Mouse (Mus musculus) heart, adult 2 months (tissue): ENCODE data around the gene Tmcc2. TPM values are rescaled to one million over a fixed set of nuclear protein-coding genes. Genes with fewer than 3 reads are reported as not detected.

Source experiments
- DNase-seq, 2 experiments: peaks; one replicate each; pipeline ENCODE4 v3.0.0; 2021
- H3K27ac ChIP-seq: fragments of 200-600 bp; 2 replicates; pipeline ENCODE4 v1.8.1; 2022
- H3K27me3 ChIP-seq: fragments of 200-500 bp; 2 replicates; pipeline ENCODE4 v1.6.1; 2012; ENCODE audit warnings: mild to moderate bottlenecking, low read length, inconsistent platforms, mixed read lengths; ENCODE audit not compliant: control insufficient read depth, insufficient read depth
- H3K36me3 ChIP-seq: fragments of 200-500 bp; 2 replicates; pipeline ENCODE4 v1.6.1; 2012; ENCODE audit warnings: low read length, inconsistent platforms; ENCODE audit not compliant: control insufficient read depth, insufficient read depth
- H3K4me1 ChIP-seq: fragments of 200-500 bp; 2 replicates; pipeline ENCODE4 v1.6.1; 2011; ENCODE audit warnings: low read length; ENCODE audit not compliant: control insufficient read depth, insufficient read depth
- H3K4me3 ChIP-seq: fragments of 200-600 bp; 2 replicates; pipeline ENCODE4 v1.8.1; 2022
- H3K79me2 ChIP-seq: fragments of 200-500 bp; replicated peaks from 2 replicates; pipeline ENCODE4 v1.6.1; 2012; ENCODE audit warnings: mild to moderate bottlenecking, inconsistent platforms, low read length, moderate library complexity, mixed read lengths; ENCODE audit not compliant: control insufficient read depth, insufficient read depth
- H3K9ac ChIP-seq: fragments of 200-500 bp; 2 replicates; pipeline ENCODE4 v1.6.1; 2012; ENCODE audit warnings: low read depth, mild to moderate bottlenecking, control low read depth, inconsistent platforms, low read length, mixed read lengths
- CTCF ChIP-seq: fragments of 200-600 bp; IDR thresholded peaks from 2 replicates; pipeline ENCODE4 v1.8.1; 2022; ENCODE audit warnings: antibody characterized with exemption, mild to moderate bottlenecking, moderate library complexity
- EP300 ChIP-seq: fragments of 200-500 bp; IDR thresholded peaks from 2 replicates; pipeline ENCODE4 v1.6.1; 2011; ENCODE audit warnings: low read depth, low read length, control low read depth; ENCODE audit not compliant: insufficient read depth
- POLR2A ChIP-seq: fragments of 200-500 bp; IDR thresholded peaks from 2 replicates; pipeline ENCODE4 v1.6.1; 2011; ENCODE audit warnings: mild to moderate bottlenecking, low read depth, low read length, control low read depth; ENCODE audit not compliant: insufficient read depth
- whole genome bisulfite sequencing: fragments of 180-500 bp; shearing (Covaris S2); methylation state at CpG from one replicate; pipeline ENCODE4 v1.1.7; 2018; 5-methylcytosine and 5-hydroxymethylcytosine counted together
- intact Hi-C: fragments of 180-260 bp; cut with DNase I; formaldehyde crosslinking; loops from one replicate; pipeline ENCODE4 v1.15.1; 2025
- polyA plus RNA-seq: library from polyadenylated mRNA; depleted of rRNA; stranded (reverse); fragments of >200 nt; gene quantifications from 2 replicates; pipeline ENCODE4 v1.2.3, GENCODE M21; 2012; rRNA removed
- total RNA-seq, 2 experiments: library from RNA; stranded (reverse); gene quantifications; 2 replicates each; pipeline ENCODE4 v1.2.3; 2021

Gene Tmcc2
- total and polyA plus RNA-seq, 3 experiments = 17.5 to 25.4 (median 21.9) TPM

- intact Hi-C loops = loop anchor here (2.0 kb wide), 1 partner anchor 79 kb away; the partner anchor contains the start of gene Tmcc2
- no peak overlapping the region for H3K9ac ChIP-seq
- no peak for TF ChIP-seq CTCF
- TF ChIP-seq EP300 = no peak
- TF ChIP-seq POLR2A = no peak
- 5% methylated on average over 2 of the region's 2 CpGs for WGBS
- H3K36me3 ChIP-seq = no peaks in the 10 kb centered on the region
- H3K4me1 ChIP-seq = peaks cover 7% of the 10 kb centered on the region
- H3K79me2 ChIP-seq = no peaks in the 10 kb centered on the region
- no peak overlapping the region; the same call in 1 of the 2 replicates for H3K27ac ChIP-seq
- no peak overlapping the region for H3K4me3 ChIP-seq
- DNase-seq = peak in 1 of 2 experiments; percentile 25
- H3K27me3 ChIP-seq = no peaks in the 10 kb centered on the region
Observed at GRCm38 (mm10) chr1:132312043-132312442, 79.0 kb downstream of the Tmcc2 start.

DNA sequence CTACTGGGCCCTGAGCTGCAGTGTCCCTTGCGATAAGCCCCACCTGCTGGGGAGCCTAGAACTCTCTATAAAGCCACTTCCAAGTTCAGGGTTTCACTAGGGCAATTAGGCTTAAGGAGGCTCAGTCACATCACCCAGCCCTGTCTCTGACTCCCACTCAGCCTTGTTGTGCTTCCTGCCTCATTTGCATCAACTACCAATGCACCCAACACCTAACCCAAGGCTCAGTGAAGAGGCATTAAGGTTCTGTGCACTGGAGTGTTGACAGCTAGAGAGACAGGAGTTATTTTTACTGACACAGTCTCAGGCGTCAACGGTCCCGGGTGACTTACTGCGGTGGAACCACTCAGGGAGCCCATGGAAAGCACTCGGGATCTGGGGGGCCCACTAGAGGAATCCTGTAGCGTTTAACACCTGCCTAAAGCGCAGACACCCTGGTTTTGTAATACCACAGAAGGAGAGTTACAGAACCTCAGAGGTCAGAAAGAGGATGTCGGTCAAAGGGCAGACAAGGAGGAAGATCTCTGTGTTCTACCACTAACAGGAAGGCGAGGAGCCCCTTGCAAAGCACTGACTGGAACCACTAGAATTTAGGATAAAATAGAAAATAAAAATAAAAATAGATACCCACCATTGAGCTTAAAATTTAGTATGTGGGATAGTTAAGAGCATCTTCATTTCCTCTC is 79.8 kb downstream of the Tmcc2 start:
- DNase-seq = peak in 1 of 2 experiments; percentile 40

DNA sequence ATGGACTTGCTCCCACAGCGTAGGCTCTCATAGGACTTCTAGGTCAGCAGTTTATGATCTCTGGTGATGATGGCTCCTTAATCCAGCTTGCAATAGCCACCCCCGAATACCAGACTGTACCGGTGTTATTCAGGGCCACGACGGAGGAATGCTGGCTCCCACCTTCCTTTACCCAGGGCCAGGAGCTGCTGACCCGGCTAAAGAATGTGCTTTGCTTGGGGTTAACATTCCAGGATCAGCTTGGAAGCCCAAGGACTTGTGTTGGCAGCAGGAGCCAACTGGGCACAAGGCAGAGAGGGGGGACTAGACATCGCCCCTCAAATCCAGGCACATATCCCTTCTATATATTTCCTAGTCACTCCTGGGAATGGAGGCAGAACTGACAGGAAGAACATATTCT is 80.3 kb downstream of the Tmcc2 start:
- Histone ChIP-seq H3K9ac (no peak overlapping the region), H3K27ac (no peak overlapping the region), H3K4me1 (peaks cover 7% of the 10 kb centered on the region), H3K4me3 (no peak overlapping the region), H3K36me3 (no peaks in the 10 kb centered on the region), H3K27me3 (no peaks in the 10 kb centered on the region), H3K79me2 (no peaks in the 10 kb centered on the region)
- TF ChIP-seq EP300 (no peak), CTCF (no peak), POLR2A (no peak)
- no peak for DNase-seq
- intact Hi-C loops = no loop called here
- 62% methylated on average over 7 of the region's 7 CpGs for whole genome bisulfite sequencing

More for the DNA sequence above, 79.8 kb downstream of the Tmcc2 start:
- Histone ChIP-seq H3K36me3 (no peaks in the 10 kb centered on the region), H3K9ac (no peak overlapping the region), H3K27me3 (no peaks in the 10 kb centered on the region), H3K4me1 (peaks cover 7% of the 10 kb centered on the region), H3K4me3 (no peak overlapping the region), H3K27ac (no peak overlapping the region), H3K79me2 (no peaks in the 10 kb centered on the region)
- WGBS = 48% methylated on average over 10 of the region's 10 CpGs
- intact Hi-C loops = no loop called here
- no peak for TF ChIP-seq POLR2A
- TF ChIP-seq CTCF = no peak
- TF ChIP-seq EP300 = no peak

DNA sequence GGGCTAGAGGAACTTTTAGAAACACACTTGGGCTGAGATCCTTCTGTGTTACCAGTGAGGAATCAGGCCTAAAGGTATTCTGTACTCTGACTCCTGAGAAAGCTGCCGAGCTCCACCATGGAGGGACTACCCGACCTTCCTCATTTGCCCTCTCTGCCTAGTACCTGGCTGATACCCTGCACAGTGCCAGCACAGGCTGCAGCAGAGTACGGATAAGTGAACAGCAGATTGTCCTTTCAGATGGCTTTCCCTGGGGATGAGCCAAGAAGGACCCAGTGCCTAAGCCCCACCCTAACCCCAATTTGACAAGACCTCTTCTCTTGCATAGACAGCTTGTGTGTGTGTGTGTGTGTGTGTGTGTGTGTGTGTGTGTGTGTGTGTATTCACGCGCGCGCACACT is 82.4 kb downstream of the Tmcc2 start:
- Histone ChIP-seq H3K27ac (no peak overlapping the region), H3K4me1 (peaks cover 7% of the 10 kb centered on the region), H3K4me3 (no peak overlapping the region), H3K27me3 (no peaks in the 10 kb centered on the region), H3K36me3 (no peaks in the 10 kb centered on the region), H3K79me2 (no peaks in the 10 kb centered on the region), H3K9ac (no peak overlapping the region)
- intact Hi-C loops = loop anchor here (5.0 kb wide), 1 partner anchor 71 kb away; no protein-coding TSS in a partner anchor
- no peak for DNase-seq
- TF ChIP-seq EP300 (no peak), CTCF (no peak), POLR2A (no peak)
- WGBS = 73% methylated on average over 7 of the region's 7 CpGs

DNA sequence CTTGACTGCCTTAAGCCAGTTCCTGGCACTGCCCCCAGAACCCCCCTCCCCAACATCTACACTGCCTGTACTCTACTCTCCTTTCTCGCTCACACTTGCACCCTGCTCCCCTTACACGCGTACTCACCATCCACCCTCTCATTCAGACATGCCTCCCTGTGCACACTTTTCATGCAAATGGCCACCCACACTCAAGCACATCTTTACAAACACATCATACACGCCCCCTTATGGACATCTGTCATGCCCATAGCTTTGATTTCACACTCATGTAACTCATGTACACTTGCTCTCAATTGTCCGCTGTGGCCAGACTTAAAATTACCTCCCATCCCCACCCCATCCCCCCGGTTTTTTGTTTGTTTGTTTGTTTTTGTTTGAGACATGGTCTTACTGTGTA is 83.1 kb downstream of the Tmcc2 start:
- DNase-seq = no peak

DNA sequence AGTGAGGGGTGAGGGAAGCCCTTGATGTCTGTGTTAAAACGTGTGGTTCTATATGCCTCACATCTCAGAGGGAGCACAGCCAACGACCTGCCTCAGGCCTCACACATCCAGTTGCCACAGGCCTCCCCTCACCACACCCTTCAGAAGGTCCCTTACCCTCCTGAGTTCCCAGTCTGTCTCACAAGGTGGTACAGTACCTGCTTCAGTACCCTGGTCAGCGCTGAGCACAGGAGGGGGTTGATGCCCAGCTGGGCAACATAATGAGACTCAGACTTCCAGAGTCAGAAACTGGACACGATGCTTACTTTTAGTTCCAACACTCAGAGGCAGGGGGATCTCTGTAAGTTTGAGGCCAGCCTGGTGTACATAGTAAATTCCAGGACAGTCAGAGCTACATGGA is 84.3 kb downstream of the Tmcc2 start:
- H3K79me2 ChIP-seq = no peaks in the 10 kb centered on the region
- H3K27me3 ChIP-seq = no peaks in the 10 kb centered on the region
- intact Hi-C loops = loop anchor here (2.0 to 5.0 kb wide), 2 partner anchors 70 to 150 kb away; no protein-coding TSS in a partner anchor
- no peak overlapping the region for H3K9ac ChIP-seq
- no peaks in the 10 kb centered on the region for H3K36me3 ChIP-seq
- no peak for DNase-seq
- WGBS = 38% methylated on average over 4 of the region's 4 CpGs
- H3K4me3 ChIP-seq = no peak overlapping the region
- TF ChIP-seq POLR2A (no peak), EP300 (no peak), CTCF (no peak)
- H3K4me1 ChIP-seq = peaks cover 2% of the 10 kb centered on the region; the same call in 1 of the 2 replicates
- no peak overlapping the region for H3K27ac ChIP-seq

More for the DNA sequence above, 83.1 kb downstream of the Tmcc2 start:
- intact Hi-C loops = loop anchor here (2.0 to 5.0 kb wide), 2 partner anchors 71 to 151 kb away; no protein-coding TSS in a partner anchor
- Histone ChIP-seq H3K27me3 (no peaks in the 10 kb centered on the region), H3K4me3 (no peak overlapping the region), H3K36me3 (no peaks in the 10 kb centered on the region), H3K4me1 (peaks cover 7% of the 10 kb centered on the region), H3K9ac (no peak overlapping the region), H3K27ac (no peak overlapping the region), H3K79me2 (no peaks in the 10 kb centered on the region)
- 83% methylated on average over 6 of the region's 6 CpGs for WGBS
- TF ChIP-seq CTCF = no peak
- TF ChIP-seq POLR2A = no peak
- TF ChIP-seq EP300 = no peak

Other genes starting within 250 kb of the Tmcc2 start
- gene Lemd1, start 199.8 kb downstream of the Tmcc2 start, total RNA-seq = not detected
- gene Lemd1, start 199.8 kb downstream of the Tmcc2 start, polyA plus RNA-seq = 0.20 TPM in 1 of 2 replicates, not detected in the other
- under 1 TPM in 1 of 2 experiments, not detected in 1; 0.05 TPM for gene AC124108.1, start 199.8 kb downstream of the Tmcc2 start, total RNA-seq
- 0.06 TPM in 1 of 2 replicates, not detected in the other for gene AC124108.1, start 199.8 kb downstream of the Tmcc2 start, polyA plus RNA-seq
- not detected for gene Gm10188, start 161.5 kb downstream of the Tmcc2 start, total RNA-seq
- gene Gm10188, start 161.5 kb downstream of the Tmcc2 start, polyA plus RNA-seq = not detected in 2 replicates
- 10 to 100 TPM; 15.4 to 21.0 TPM for gene Klhdc8a, start 92.7 kb downstream of the Tmcc2 start, total RNA-seq
- 15.9 and 18.7 TPM in 2 replicates for gene Klhdc8a, start 92.7 kb downstream of the Tmcc2 start, polyA plus RNA-seq
- gene Nuak2, start 75.2 kb downstream of the Tmcc2 start, total RNA-seq = 1 to 10 TPM; 4.1 to 4.3 TPM
- gene Nuak2, start 75.2 kb downstream of the Tmcc2 start, polyA plus RNA-seq = 2.8 and 4.0 TPM in 2 replicates
- gene Dstyk, start 26.3 kb upstream of the Tmcc2 start, total RNA-seq = 10 to 100 TPM; 14.6 to 16.0 TPM
- 8.9 and 24.1 TPM in 2 replicates for gene Dstyk, start 26.3 kb upstream of the Tmcc2 start, polyA plus RNA-seq
- 10 to 100 TPM; 21.6 to 24.5 TPM for gene Rbbp5, start 86.1 kb upstream of the Tmcc2 start, total RNA-seq
- 16.7 and 27.5 TPM in 2 replicates for gene Rbbp5, start 86.1 kb upstream of the Tmcc2 start, polyA plus RNA-seq
- gene Tmem81, start 114.9 kb upstream of the Tmcc2 start, total RNA-seq = 1 to 10 TPM; 1.2 to 1.7 TPM
- gene Tmem81, start 114.9 kb upstream of the Tmcc2 start, polyA plus RNA-seq = 1.1 and 2.0 TPM in 2 replicates
- 1 to 10 TPM; 3.5 to 3.8 TPM for gene Cntn2, start 152.0 kb upstream of the Tmcc2 start, total RNA-seq
- 4.4 and 7.6 TPM in 2 replicates for gene Cntn2, start 152.0 kb upstream of the Tmcc2 start, polyA plus RNA-seq